Mouse (Mus musculus) lung, embryonic 16.5 days (tissue): ENCODE data around the gene Nxn. TPM values are rescaled to one million over a fixed set of nuclear protein-coding genes. Genes with fewer than 3 reads are reported as not detected.
A peak's percentile ranks its signal among the peaks of the same experiment; 100 is the strongest.

Source experiments
- ATAC-seq: fragments of 200-750 bp; cut with Nextera tagmentation; 2 replicates; pipeline ENCODE4 v1.8.0; 2017; ENCODE audit warnings: low read depth, mild to moderate bottlenecking, moderate library complexity
- H3K27ac ChIP-seq: fragments of 300-500 bp; sonication (generic); 2 replicates; pipeline ENCODE4 v1.5.1; 2014; ENCODE audit warnings: mild to moderate bottlenecking, control low read depth, low read length
- H3K27me3 ChIP-seq: fragments of 300-500 bp; sonication (generic); 2 replicates; pipeline ENCODE4 v1.6.1; 2014; ENCODE audit warnings: low read depth, low read length, mixed read lengths; ENCODE audit not compliant: control insufficient read depth, insufficient read depth
- H3K36me3 ChIP-seq: fragments of 300-500 bp; sonication (generic); 2 replicates; pipeline ENCODE4 v1.6.1; 2014; ENCODE audit warnings: low read length; ENCODE audit not compliant: control insufficient read depth, insufficient read depth
- H3K4me1 ChIP-seq: fragments of 300-500 bp; sonication (generic); replicated peaks from 2 replicates; pipeline ENCODE4 v1.6.1; 2014; ENCODE audit warnings: low read length, mixed read lengths; ENCODE audit not compliant: control insufficient read depth, insufficient read depth
- H3K4me2 ChIP-seq: fragments of 300-500 bp; sonication (generic); 2 replicates; pipeline ENCODE4 v1.6.1; 2014; ENCODE audit warnings: low read depth, low read length, control low read depth
- H3K4me3 ChIP-seq: fragments of 300-500 bp; sonication (generic); 2 replicates; pipeline ENCODE4 v1.5.1; 2014; ENCODE audit warnings: mild to moderate bottlenecking, low read length, control low read depth
- H3K9ac ChIP-seq: fragments of 300-500 bp; sonication (generic); 2 replicates; pipeline ENCODE4 v1.6.1; 2014; ENCODE audit warnings: low read length, control low read depth
- H3K9me3 ChIP-seq: fragments of 300-500 bp; sonication (generic); 2 replicates; pipeline ENCODE4 v1.6.1; 2016; ENCODE audit warnings: low read length; ENCODE audit not compliant: control insufficient read depth
- WGBS: fragments of 180-500 bp; shearing (Covaris S2); extraction: QIAGEN DNeasy Blood & Tissue Kit; methylation state at CpG from one replicate; pipeline ENCODE4 v1.1.7; 2014; 5-methylcytosine and 5-hydroxymethylcytosine counted together
- polyA plus RNA-seq: library from polyadenylated mRNA; unstranded; fragments of >200 nt; fragmentation: Nextera tagmentation; extraction: Ambion mirVana; gene quantifications from 2 replicates; pipeline ENCODE4 v1.2.1, GENCODE M21; 2015

The Nxn gene
- polyA plus RNA-seq, 1 experiment from 2014 or later: 19.4 TPM

- H3K9me3 ChIP-seq: no peaks in the 10 kb centered on the region
- no peak overlapping the region for H3K27ac ChIP-seq
- H3K27me3 ChIP-seq: no peaks in the 10 kb centered on the region
- H3K4me1 ChIP-seq: peaks cover 9% of the 10 kb centered on the region
- H3K36me3 ChIP-seq: no peaks in the 10 kb centered on the region
- H3K4me3 ChIP-seq: no peak overlapping the region
- no peak overlapping the region for H3K9ac ChIP-seq
- H3K4me2 ChIP-seq: no peak overlapping the region
- 66% methylated on average over 3 of the region's 3 CpGs for WGBS
- ATAC-seq: no peak
Observed at GRCm38 (mm10) chr11:76427781-76428180, 28.8 kb upstream of the Nxn start.

DNA sequence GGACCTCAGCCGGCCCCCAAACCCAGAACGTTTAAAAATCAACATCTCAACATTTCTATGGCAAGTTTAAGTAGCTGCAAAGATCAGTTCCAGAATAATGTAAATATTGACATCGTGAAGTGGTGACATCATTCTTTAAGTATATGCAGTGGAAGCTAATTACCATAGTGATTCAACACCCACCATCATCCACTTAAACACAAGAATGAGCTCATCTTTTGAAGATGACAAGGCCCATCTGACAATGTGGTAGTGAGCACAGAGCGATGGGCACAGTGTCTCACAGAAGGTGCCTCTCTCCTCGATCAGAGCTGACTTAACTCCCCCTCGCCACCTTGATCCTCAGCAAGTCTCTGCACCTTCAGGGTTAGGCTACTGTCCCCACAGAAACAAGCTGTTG, 26.8 kb upstream of the Nxn start:
- H3K27ac ChIP-seq: no peak overlapping the region
- no peak for ATAC-seq

DNA sequence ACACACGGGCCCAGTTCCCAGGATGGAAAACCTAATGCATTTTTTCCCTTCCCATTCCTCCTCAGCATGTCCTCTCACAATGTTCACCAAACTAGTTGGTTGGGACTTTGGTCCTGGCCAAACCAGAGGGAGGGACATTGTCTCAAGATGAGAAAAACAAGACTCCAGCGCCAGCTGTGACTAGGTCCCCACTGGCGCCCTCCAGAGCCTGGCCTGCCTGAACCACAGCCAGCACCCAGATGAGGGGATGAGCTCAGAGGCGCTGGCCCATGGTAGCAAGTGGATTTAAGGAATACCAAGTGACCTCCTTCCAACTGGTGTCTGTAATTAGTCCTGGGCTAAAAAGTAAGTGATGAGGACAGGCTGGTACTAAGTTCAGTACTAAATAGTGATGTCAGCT, 22.0 kb upstream of the Nxn start:
- peaks cover 17% of the 10 kb centered on the region for H3K36me3 ChIP-seq
- no peak overlapping the region for H3K9ac ChIP-seq
- no peak overlapping the region for H3K4me3 ChIP-seq
- H3K9me3 ChIP-seq: no peaks in the 10 kb centered on the region
- no peak overlapping the region for H3K27ac ChIP-seq
- ATAC-seq: no peak
- 56% methylated on average over 4 of the region's 4 CpGs for WGBS
- H3K27me3 ChIP-seq: no peaks in the 10 kb centered on the region
- H3K4me1 ChIP-seq: peaks cover 9% of the 10 kb centered on the region
- H3K4me2 ChIP-seq: no peak overlapping the region

More for the DNA sequence above, 26.8 kb upstream of the Nxn start:
- Histone ChIP-seq H3K9ac (no peak overlapping the region), H3K36me3 (peaks cover 3% of the 10 kb centered on the region; the same call in 1 of the 2 replicates), H3K9me3 (no peaks in the 10 kb centered on the region), H3K4me2 (no peak overlapping the region), H3K27me3 (no peaks in the 10 kb centered on the region), H3K4me1 (peaks cover 9% of the 10 kb centered on the region), H3K4me3 (no peak overlapping the region)
- WGBS: 46% methylated on average over 6 of the region's 6 CpGs

- 70% methylated on average over 4 of the region's 4 CpGs for WGBS
Observed at GRCm38 (mm10) chr11:76419179-76419578, 20.2 kb upstream of the Nxn start.

DNA sequence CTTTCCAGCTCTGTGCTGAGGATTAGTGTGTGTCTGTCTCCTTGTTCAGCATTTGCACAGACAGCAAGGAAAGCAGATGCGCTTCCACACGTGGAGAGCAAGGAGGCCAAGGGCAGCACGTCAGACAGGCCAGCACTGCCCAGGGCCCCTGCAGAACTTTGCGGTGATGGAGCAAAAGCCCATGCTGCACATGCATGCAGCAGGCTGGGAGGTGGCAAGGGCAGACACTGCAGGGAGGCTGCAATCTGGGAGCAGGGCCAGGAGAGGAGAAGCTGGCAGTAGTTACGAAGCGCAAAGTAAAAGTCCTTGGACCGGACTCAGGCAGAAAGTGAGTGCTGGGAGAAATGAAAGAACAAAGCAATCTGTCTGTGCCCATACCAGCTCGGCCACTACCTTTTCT, 19.5 kb upstream of the Nxn start:
- Histone ChIP-seq H3K9ac (no peak overlapping the region), H3K9me3 (no peaks in the 10 kb centered on the region), H3K4me1 (no peaks in the 10 kb centered on the region), H3K4me3 (no peak overlapping the region), H3K27me3 (no peaks in the 10 kb centered on the region), H3K27ac (no peak overlapping the region), H3K36me3 (peaks cover 34% of the 10 kb centered on the region), H3K4me2 (no peak overlapping the region)
- no peak for ATAC-seq
- 79% methylated on average over 8 of the region's 8 CpGs for WGBS

More at GRCm38 (mm10) chr11:76419179-76419578, 20.2 kb upstream of the Nxn start:
- no peaks in the 10 kb centered on the region for H3K4me1 ChIP-seq
- H3K4me2 ChIP-seq: no peak overlapping the region
- no peak overlapping the region for H3K9ac ChIP-seq
- ATAC-seq: no peak
- no peaks in the 10 kb centered on the region for H3K27me3 ChIP-seq
- peaks cover 32% of the 10 kb centered on the region for H3K36me3 ChIP-seq
- H3K27ac ChIP-seq: no peak overlapping the region
- no peaks in the 10 kb centered on the region for H3K9me3 ChIP-seq
- no peak overlapping the region for H3K4me3 ChIP-seq

GRCm38 (mm10) chr11:76415985-76416384, 17.0 kb upstream of the Nxn start:
- peaks cover 36% of the 10 kb centered on the region for H3K36me3 ChIP-seq
- H3K4me2 ChIP-seq: no peak overlapping the region
- no peak overlapping the region; the same call in 1 of the 2 replicates for H3K27ac ChIP-seq
- H3K4me1 ChIP-seq: no peaks in the 10 kb centered on the region
- no peaks in the 10 kb centered on the region for H3K27me3 ChIP-seq
- 31% methylated on average over 2 of the region's 2 CpGs for WGBS
- no peak overlapping the region for H3K4me3 ChIP-seq
- H3K9ac ChIP-seq: no peak overlapping the region
- ATAC-seq: no peak
- H3K9me3 ChIP-seq: no peaks in the 10 kb centered on the region

DNA sequence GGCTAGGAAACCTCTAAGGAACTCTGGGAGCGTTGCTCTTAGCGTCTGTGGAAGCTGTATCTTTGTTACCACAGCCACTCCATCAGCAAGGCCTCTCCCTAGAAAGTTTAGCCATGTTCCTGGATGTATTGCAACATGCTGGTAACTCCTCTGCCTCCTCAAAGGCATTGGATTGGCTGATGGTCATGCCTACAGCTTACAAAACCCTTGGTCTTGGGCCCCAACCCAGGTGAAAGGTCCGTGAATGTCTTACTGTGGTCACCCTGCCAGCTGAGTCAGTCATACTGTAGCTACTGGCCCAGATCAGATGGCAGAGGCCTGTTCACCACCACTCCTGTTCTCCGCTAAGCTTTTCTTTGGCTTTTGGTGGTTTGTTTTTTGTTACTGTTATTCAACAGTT, 16.1 kb upstream of the Nxn start:
- Histone ChIP-seq H3K4me1 (no peaks in the 10 kb centered on the region), H3K27ac (no peak overlapping the region), H3K9me3 (no peaks in the 10 kb centered on the region), H3K4me2 (no peak overlapping the region), H3K36me3 (peaks cover 36% of the 10 kb centered on the region), H3K27me3 (no peaks in the 10 kb centered on the region), H3K4me3 (no peak overlapping the region), H3K9ac (no peak overlapping the region)
- WGBS: 84% methylated on average over 4 of the region's 4 CpGs
- no peak for ATAC-seq

- Histone ChIP-seq H3K9ac (no peak overlapping the region), H3K36me3 (peaks cover 33% of the 10 kb centered on the region), H3K4me3 (no peak overlapping the region), H3K4me1 (no peaks in the 10 kb centered on the region; the same call in 1 of the 2 replicates), H3K9me3 (no peaks in the 10 kb centered on the region), H3K4me2 (no peak overlapping the region), H3K27me3 (no peaks in the 10 kb centered on the region), H3K27ac (no peak overlapping the region)
- peak; percentile 70 for ATAC-seq
- 68% methylated on average over 4 of the region's 4 CpGs for WGBS
Observed at GRCm38 (mm10) chr11:76413202-76413601, 14.3 kb upstream of the Nxn start.

GRCm38 (mm10) chr11:76410826-76411225, 11.9 kb upstream of the Nxn start:
- no peak overlapping the region for H3K4me2 ChIP-seq
- H3K27me3 ChIP-seq: no peaks in the 10 kb centered on the region
- no peak overlapping the region for H3K9ac ChIP-seq
- H3K4me3 ChIP-seq: no peak overlapping the region
- H3K27ac ChIP-seq: no peak overlapping the region
- WGBS: 61% methylated on average over 12 of the region's 12 CpGs
- no peaks in the 10 kb centered on the region for H3K9me3 ChIP-seq
- H3K36me3 ChIP-seq: peaks cover 21% of the 10 kb centered on the region
- no peak for ATAC-seq
- peaks cover 4% of the 10 kb centered on the region for H3K4me1 ChIP-seq
